ENCODE assay signal across 8 mouse cellular contexts in the genomic region with DNA sequence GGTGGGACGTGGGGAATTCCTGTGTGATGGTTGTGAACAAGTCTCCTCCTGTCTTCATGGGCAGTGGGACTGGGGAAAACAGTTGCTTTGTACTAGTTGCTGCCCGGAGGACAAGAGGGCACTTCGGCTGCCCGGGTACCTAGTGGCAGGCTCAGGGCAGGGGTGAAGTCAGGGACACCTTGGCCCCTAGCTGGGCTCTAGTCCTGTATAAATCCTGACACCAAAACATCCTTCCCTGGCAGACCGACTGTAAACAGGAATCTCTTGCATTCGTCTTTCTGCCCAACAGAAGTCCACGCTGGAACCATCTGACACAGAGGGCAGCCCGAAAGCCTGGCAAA. TPM values are rescaled to one million over a fixed set of nuclear protein-coding genes. Genes with fewer than 3 reads are reported as not detected.
DNase-seq lines count a peak whose midpoint lies in the region; ATAC-seq and TF ChIP-seq lines count a peak whose summit lies in the region.

No protein-coding gene starts in this region.

- no peak for ATAC-seq in hindbrain, postnatal 0 days
- no peak for ATAC-seq in embryonic facial prominence, embryonic 15.5 days (ENCODE audit: insufficient number of reproducible peaks, low FRiP score, low TSS enrichment, low read depth)
- ATAC-seq in intestine, postnatal 0 days = no peak
- no peak for ATAC-seq in midbrain, embryonic 14.5 days (ENCODE audit: low FRiP score, low TSS enrichment)

- WGBS in hindbrain, embryonic 10.5 days = 15% methylated on average over 8 of the region's 8 CpGs
- WGBS in hindbrain, postnatal 0 days = 20% methylated on average over 8 of the region's 8 CpGs
- WGBS in embryonic facial prominence, embryonic 15.5 days = 14% methylated on average over 8 of the region's 8 CpGs
- 31% methylated on average over 8 of the region's 8 CpGs for WGBS in intestine, postnatal 0 days
- WGBS in midbrain, embryonic 14.5 days = 21% methylated on average over 8 of the region's 8 CpGs

- no peak for TF ChIP-seq CTCF in hindbrain, postnatal 0 days (IDR thresholded peaks at IDR 0.05; ENCODE audit: low read depth)
- TF ChIP-seq CTCF in intestine, postnatal 0 days (IDR thresholded peaks at IDR 0.05; ENCODE audit: low read depth) = no peak

- H3K27ac ChIP-seq in hindbrain, embryonic 10.5 days = peak overlapping the region; percentile 93
- no peak overlapping the region for H3K27ac ChIP-seq in hindbrain, postnatal 0 days
- H3K27ac ChIP-seq in embryonic facial prominence, embryonic 15.5 days (replicated peaks) = peak overlapping the region; percentile 77
- no peak overlapping the region for H3K27ac ChIP-seq in intestine, postnatal 0 days (ENCODE audit: low read depth, low read length)
- no peak overlapping the region for H3K27ac ChIP-seq in midbrain, embryonic 14.5 days (replicated peaks; ENCODE audit: low read depth, low read length)

- no peaks in the 10 kb centered on the region for H3K36me3 ChIP-seq in hindbrain, embryonic 10.5 days
- no peaks in the 10 kb centered on the region for H3K36me3 ChIP-seq in hindbrain, postnatal 0 days (ENCODE audit: insufficient read depth, low read length)
- H3K36me3 ChIP-seq in embryonic facial prominence, embryonic 15.5 days = no peaks in the 10 kb centered on the region
- no peaks in the 10 kb centered on the region for H3K36me3 ChIP-seq in intestine, postnatal 0 days (ENCODE audit: control insufficient read depth, insufficient read depth)
- no peaks in the 10 kb centered on the region for H3K36me3 ChIP-seq in midbrain, embryonic 14.5 days (ENCODE audit: control insufficient read depth, insufficient read depth, low read length)

- peaks cover 49% of the 10 kb centered on the region for H3K4me1 ChIP-seq in hindbrain, embryonic 10.5 days (replicated peaks)
- H3K4me1 ChIP-seq in hindbrain, postnatal 0 days (ENCODE audit: insufficient read depth, low read length) = peaks cover 7% of the 10 kb centered on the region; the same call in 1 of the 2 replicates
- H3K4me1 ChIP-seq in embryonic facial prominence, embryonic 15.5 days = peaks cover 20% of the 10 kb centered on the region
- H3K4me1 ChIP-seq in intestine, postnatal 0 days (replicated peaks; ENCODE audit: control insufficient read depth, insufficient read depth, low read length) = no peaks in the 10 kb centered on the region
- peaks cover 8% of the 10 kb centered on the region for H3K4me1 ChIP-seq in midbrain, embryonic 14.5 days (ENCODE audit: control insufficient read depth, insufficient read depth, low read length)

- H3K4me2 ChIP-seq in hindbrain, postnatal 0 days (ENCODE audit: low read depth, low read length) = no peak overlapping the region
- peak overlapping the region; percentile 53 for H3K4me2 ChIP-seq in embryonic facial prominence, embryonic 15.5 days (replicated peaks)
- peak overlapping the region; percentile 67 for H3K4me2 ChIP-seq in intestine, postnatal 0 days (replicated peaks; ENCODE audit: low read depth)
- peak overlapping the region; percentile 50 for H3K4me2 ChIP-seq in midbrain, embryonic 14.5 days (ENCODE audit: low read length)

- H3K27me3 ChIP-seq in hindbrain, embryonic 10.5 days (ENCODE audit: insufficient read depth, poor library complexity, severe bottlenecking) = peaks cover 12% of the 10 kb centered on the region
- H3K27me3 ChIP-seq in hindbrain, postnatal 0 days (ENCODE audit: insufficient read depth, low read length) = no peaks in the 10 kb centered on the region
- H3K27me3 ChIP-seq in embryonic facial prominence, embryonic 15.5 days = no peaks in the 10 kb centered on the region
- no peaks in the 10 kb centered on the region for H3K27me3 ChIP-seq in intestine, postnatal 0 days (replicated peaks; ENCODE audit: control insufficient read depth, insufficient read depth, low read length)
- H3K27me3 ChIP-seq in midbrain, embryonic 14.5 days (ENCODE audit: control insufficient read depth, insufficient read depth, low read length) = no peaks in the 10 kb centered on the region

- no peaks in the 10 kb centered on the region for H3K9me3 ChIP-seq in hindbrain, embryonic 10.5 days
- no peaks in the 10 kb centered on the region for H3K9me3 ChIP-seq in hindbrain, postnatal 0 days (ENCODE audit: low read length)
- no peaks in the 10 kb centered on the region for H3K9me3 ChIP-seq in embryonic facial prominence, embryonic 15.5 days (replicated peaks)
- no peaks in the 10 kb centered on the region for H3K9me3 ChIP-seq in intestine, postnatal 0 days (ENCODE audit: control insufficient read depth)
- no peaks in the 10 kb centered on the region for H3K9me3 ChIP-seq in midbrain, embryonic 14.5 days (ENCODE audit: control insufficient read depth, low read length)

- H3K9ac ChIP-seq in hindbrain, postnatal 0 days (replicated peaks; ENCODE audit: low read length) = no peak overlapping the region
- H3K9ac ChIP-seq in embryonic facial prominence, embryonic 15.5 days = no peak overlapping the region
- H3K9ac ChIP-seq in intestine, postnatal 0 days (ENCODE audit: low read depth, low read length) = no peak overlapping the region
- no peak overlapping the region for H3K9ac ChIP-seq in midbrain, embryonic 14.5 days (replicated peaks; ENCODE audit: low read length)

- DNase-seq in hindbrain, embryonic 10.5 days (ENCODE audit: low spot score) = no peak
- no peak for DNase-seq in hindbrain, postnatal 0 days (ENCODE audit: low spot score)
- DNase-seq in midbrain, embryonic 14.5 days = no peak
- no peak for DNase-seq in urinary bladder, adult 2 months (ENCODE audit: low spot score)
- DNase-seq in thymus, postnatal 36 days = no peak
- no peak for DNase-seq in urinary bladder, postnatal 36 days (ENCODE audit: low spot score in 2 of 2)

- peak overlapping the region; percentile 50 for H3K4me3 ChIP-seq in hindbrain, embryonic 10.5 days
- H3K4me3 ChIP-seq in hindbrain, postnatal 0 days (ENCODE audit: low read length) = no peak overlapping the region
- peak overlapping the region; percentile 27; the same call in 1 of the 2 replicates for H3K4me3 ChIP-seq in embryonic facial prominence, embryonic 15.5 days (replicated peaks)
- 0 out of 2 replicates have a peak overlapping the region, but pooled peaks have one; percentile 29 for H3K4me3 ChIP-seq in intestine, postnatal 0 days (ENCODE audit: low read depth, low read length)
- no peak overlapping the region for H3K4me3 ChIP-seq in midbrain, embryonic 14.5 days (replicated peaks; ENCODE audit: low read depth, low read length)

RNA-seq across cellular contexts. Expression of gene Gprc5c, which starts 20.5 kb away (rescaled TPM):
- polyA plus RNA-seq in hindbrain, embryonic 10.5 days (2016; fragmentation: Nextera tagmentation; extraction: Ambion mirVana) = 31.5 and 42.9 TPM in 2 replicates
- total RNA-seq in hindbrain, postnatal 0 days (2014; rRNA removed) = 12.8 and 14.1 TPM in 2 replicates
- 7.5 and 7.8 TPM in 2 replicates for polyA plus RNA-seq in hindbrain, postnatal 0 days (2015; fragmentation: Nextera tagmentation; extraction: Ambion mirVana)
- polyA plus RNA-seq in embryonic facial prominence, embryonic 15.5 days (2015; fragmentation: Nextera tagmentation; extraction: Ambion mirVana) = 40.4 and 45.4 TPM in 2 replicates
- 2.3 and 2.8 TPM in 2 replicates for polyA plus RNA-seq in intestine, postnatal 0 days (2015; fragmentation: Nextera tagmentation; extraction: Ambion mirVana)
- 2.1 and 7.0 TPM in 2 replicates for polyA plus RNA-seq in midbrain, embryonic 14.5 days (2014; fragmentation: Nextera tagmentation; extraction: Ambion mirVana)
- 5.1 and 6.5 TPM in 2 replicates for polyA plus RNA-seq in urinary bladder, adult 2 months (2012; rRNA removed)

RNA-seq across cellular contexts. Expression of gene Gpr142, which starts 31.7 kb away (rescaled TPM):
- polyA plus RNA-seq in hindbrain, embryonic 10.5 days (2016; fragmentation: Nextera tagmentation; extraction: Ambion mirVana) = 0.37 and 0.77 TPM in 2 replicates
- total RNA-seq in hindbrain, postnatal 0 days (2014; rRNA removed) = 0.58 TPM in 1 of 2 replicates, not detected in the other
- not detected in 2 replicates for polyA plus RNA-seq in hindbrain, postnatal 0 days (2015; fragmentation: Nextera tagmentation; extraction: Ambion mirVana)
- not detected in 2 replicates for polyA plus RNA-seq in embryonic facial prominence, embryonic 15.5 days (2015; fragmentation: Nextera tagmentation; extraction: Ambion mirVana)
- not detected in 2 replicates for polyA plus RNA-seq in intestine, postnatal 0 days (2015; fragmentation: Nextera tagmentation; extraction: Ambion mirVana)
- not detected in 2 replicates for polyA plus RNA-seq in midbrain, embryonic 14.5 days (2014; fragmentation: Nextera tagmentation; extraction: Ambion mirVana)
- polyA plus RNA-seq in urinary bladder, adult 2 months (2012; rRNA removed) = not detected in 2 replicates

RNA-seq across cellular contexts. Expression of gene Btbd17, which starts 34.7 kb away (rescaled TPM):
- 50.8 and 60.0 TPM in 2 replicates for polyA plus RNA-seq in hindbrain, embryonic 10.5 days (2016; fragmentation: Nextera tagmentation; extraction: Ambion mirVana)
- 84.6 and 94.0 TPM in 2 replicates for total RNA-seq in hindbrain, postnatal 0 days (2014; rRNA removed)
- polyA plus RNA-seq in hindbrain, postnatal 0 days (2015; fragmentation: Nextera tagmentation; extraction: Ambion mirVana) = 30.4 and 31.1 TPM in 2 replicates
- polyA plus RNA-seq in embryonic facial prominence, embryonic 15.5 days (2015; fragmentation: Nextera tagmentation; extraction: Ambion mirVana) = 3.6 and 4.2 TPM in 2 replicates
- 0.14 and 0.20 TPM in 2 replicates for polyA plus RNA-seq in intestine, postnatal 0 days (2015; fragmentation: Nextera tagmentation; extraction: Ambion mirVana)
- 18.6 and 21.6 TPM in 2 replicates for polyA plus RNA-seq in midbrain, embryonic 14.5 days (2014; fragmentation: Nextera tagmentation; extraction: Ambion mirVana)
- polyA plus RNA-seq in urinary bladder, adult 2 months (2012; rRNA removed) = 0.15 and 0.22 TPM in 2 replicates

RNA-seq across cellular contexts. Expression of gene Cd300a, which starts 59.4 kb away (rescaled TPM):
- 0.81 and 1.0 TPM in 2 replicates for polyA plus RNA-seq in hindbrain, embryonic 10.5 days (2016; fragmentation: Nextera tagmentation; extraction: Ambion mirVana)
- total RNA-seq in hindbrain, postnatal 0 days (2014; rRNA removed) = 1.1 and 2.6 TPM in 2 replicates
- 1.4 and 1.5 TPM in 2 replicates for polyA plus RNA-seq in hindbrain, postnatal 0 days (2015; fragmentation: Nextera tagmentation; extraction: Ambion mirVana)
- polyA plus RNA-seq in embryonic facial prominence, embryonic 15.5 days (2015; fragmentation: Nextera tagmentation; extraction: Ambion mirVana) = 1.6 and 1.8 TPM in 2 replicates
- 2.2 and 2.3 TPM in 2 replicates for polyA plus RNA-seq in intestine, postnatal 0 days (2015; fragmentation: Nextera tagmentation; extraction: Ambion mirVana)
- polyA plus RNA-seq in midbrain, embryonic 14.5 days (2014; fragmentation: Nextera tagmentation; extraction: Ambion mirVana) = 0.72 and 1.7 TPM in 2 replicates
- polyA plus RNA-seq in urinary bladder, adult 2 months (2012; rRNA removed) = 0.93 and 1.0 TPM in 2 replicates

Comparison
In these comparisons a context has a peak if more than half of its experiments do, and no peak if none do; other contexts are left out.
1. H3K27ac ChIP-seq: peak in hindbrain, embryonic 10.5 days (single experiment) and embryonic facial prominence, embryonic 15.5 days (single experiment); none in hindbrain, postnatal 0 days (single experiment), intestine, postnatal 0 days (single experiment) and midbrain, embryonic 14.5 days (single experiment).
2. H3K4me3 ChIP-seq: peak in hindbrain, embryonic 10.5 days (single experiment), embryonic facial prominence, embryonic 15.5 days (single experiment) and intestine, postnatal 0 days (single experiment); none in hindbrain, postnatal 0 days (single experiment) and midbrain, embryonic 14.5 days (single experiment).